Mouse (Mus musculus) retina, adult 2 months (tissue): ENCODE results near the gene Gucy2g.
"Not testable (repeated sequence)": the region's sequence is repeated elsewhere in the genome, so short reads cannot be mapped to it uniquely, and the experiment has no call there.

Experiments used
- DNase-seq: peaks from one replicate; pipeline ENCODE4 v3.0.0-alpha.2; 2012; ENCODE audit warnings: low read depth, low spot score

Gucy2g gene

GRCm38 (mm10) chr19:55164162-55164561 is 76.9 kb downstream of the Gucy2g start:
- no peak for DNase-seq

GRCm38 (mm10) chr19:55162271-55162670 is 78.8 kb downstream of the Gucy2g start:
- no peak for DNase-seq

- no peak for DNase-seq
Measured at GRCm38 (mm10) chr19:55159826-55160225, 81.2 kb downstream of the Gucy2g start.

- DNase-seq: no peak
Measured at GRCm38 (mm10) chr19:55158606-55159005, 82.4 kb downstream of the Gucy2g start.

GRCm38 (mm10) chr19:55157029-55157428 is 84.0 kb downstream of the Gucy2g start:
- DNase-seq: no peak

GRCm38 (mm10) chr19:55152983-55153382 is 88.1 kb downstream of the Gucy2g start:
- DNase-seq: no peak

GRCm38 (mm10) chr19:55152274-55152673 is 88.8 kb downstream of the Gucy2g start:
- not testable (repeated sequence) for DNase-seq

GRCm38 (mm10) chr19:55149646-55150045 is 91.4 kb downstream of the Gucy2g start:
- no peak for DNase-seq

- no peak for DNase-seq
Measured at GRCm38 (mm10) chr19:55148109-55148508, 92.9 kb downstream of the Gucy2g start.
